ENCODE assay signal across 10 mouse cellular contexts in the genomic region with DNA sequence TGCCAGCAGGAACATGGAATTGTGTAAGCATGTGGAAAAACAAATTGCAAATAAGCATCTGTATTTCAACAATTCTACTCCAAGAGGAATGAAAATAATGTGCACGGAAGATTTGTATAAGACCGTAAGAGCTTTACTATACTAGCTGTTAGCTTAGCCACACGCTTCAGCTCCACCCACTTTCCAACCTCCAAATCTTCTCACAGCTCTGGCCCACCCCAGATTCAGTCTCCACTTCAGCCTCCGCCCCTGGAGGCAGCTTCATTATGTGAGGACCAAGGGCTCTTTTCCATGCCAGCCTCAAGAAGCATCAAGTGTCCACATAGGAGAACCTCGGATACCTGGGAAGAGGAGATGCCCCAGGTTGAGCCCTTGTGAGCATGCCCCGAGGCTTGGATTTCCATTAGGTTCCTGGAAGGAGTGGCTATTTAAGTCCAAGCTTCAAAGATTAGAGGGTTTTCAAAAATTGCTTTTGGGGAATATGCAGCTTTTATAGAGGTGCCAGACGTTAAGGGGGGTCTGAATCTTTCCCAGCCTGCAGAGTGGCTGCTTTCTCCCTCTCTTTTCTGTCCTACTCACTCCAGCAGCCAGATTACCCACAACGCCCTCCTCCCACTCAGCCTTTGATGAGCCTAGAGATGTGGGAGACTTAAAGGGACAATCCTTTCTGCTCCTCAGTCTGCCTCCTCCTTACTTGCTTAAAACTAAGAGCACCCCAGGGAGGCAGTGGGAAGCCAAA. TPM values are rescaled to one million over a fixed set of nuclear protein-coding genes. Genes with fewer than 3 reads are reported as not detected.
DNase-seq lines count a peak whose midpoint lies in the region; TF ChIP-seq lines count a peak whose summit lies in the region.
"Had no signal": no experiment of that assay in that cellular context is flagged by ENCODE, and none has a peak within 500 bp of the region (broad histone marks: within the 10 kb centered on the region; RNA-seq: fewer than 3 reads in every experiment).

No protein-coding gene starts in this region.

- no peak for TF ChIP-seq CTCF in brain, embryonic 14.5 days (IDR thresholded peaks at IDR 0.05; ENCODE audit: borderline replicate concordance, extremely low read depth, insufficient read depth, insufficient read length)

- intact Hi-C loops in left cerebral cortex, postnatal 14 days (cut with DNase I) = no loop called here
- intact Hi-C loops in left cerebral cortex, postnatal 25 days (cut with DNase I) = loop anchor here (1.0 to 2.0 kb wide), 2 partner anchors 18 to 43 kb away; no protein-coding TSS in a partner anchor

- TF ChIP-seq POLR2A in brain, embryonic 14.5 days (IDR thresholded peaks at IDR 0.05; ENCODE audit: borderline replicate concordance, extremely low read depth, insufficient read depth, insufficient read length, poor library complexity, severe bottlenecking) = no peak

- peak; percentile 49 to 71 for DNase-seq in left cerebral cortex, postnatal 14 days (ENCODE audit: low spot score in 2 of 2)
- no peak for DNase-seq in left cerebral cortex, adult 11 months (ENCODE audit: low spot score)
- peak; percentile 27 for DNase-seq in brain, embryonic 14.5 days (ENCODE audit: low read depth)
- peak; percentile 45 to 85 for DNase-seq in left cerebral cortex, postnatal 25 days (ENCODE audit: low spot score in 2 of 2)
- DNase-seq in right cerebral cortex, postnatal 14 days = peak; percentile 19
- no peak for DNase-seq in thymus, adult 18-20 months
- DNase-seq in adrenal gland, postnatal 25 days = no peak
- DNase-seq: cerebellum, adult 9-11 months; gastrocnemius, postnatal 10 days; kidney, adult 8-10 months had no signal

RNA-seq across cellular contexts. Expression of gene Smap1, which starts 12.7 kb away (rescaled TPM):
- 100 to 1,000 TPM; 203 to 217 TPM for total RNA-seq in left cerebral cortex, postnatal 14 days (2021)
- 124 and 156 TPM in 2 replicates for polyA plus RNA-seq in brain, embryonic 14.5 days (2012; rRNA removed)
- 100 to 1,000 TPM; 156 to 162 TPM for total RNA-seq in left cerebral cortex, postnatal 25 days (2021)
- total RNA-seq in adrenal gland, postnatal 25 days (2021) = 76.1 and 97.5 TPM in 2 replicates

Comparison
In these comparisons a context has a peak if more than half of its experiments do, and no peak if none do; other contexts are left out.
1. DNase-seq: peak in left cerebral cortex, postnatal 14 days (2 of 2), brain, embryonic 14.5 days (single experiment), left cerebral cortex, postnatal 25 days (2 of 2) and right cerebral cortex, postnatal 14 days (single experiment); none in left cerebral cortex, adult 11 months (single experiment), thymus, adult 18-20 months (0 of 2) and adrenal gland, postnatal 25 days (single experiment).